In genomic region chr8:88675372-88676165, GRCm38 (mm10) we compare ENCODE assay signal across 27 mouse cellular contexts. TPM values are rescaled to one million over a fixed set of nuclear protein-coding genes. Genes with fewer than 3 reads are reported as not detected.
"Had no signal": no experiment of that assay in that cellular context is flagged by ENCODE, and none has a peak within 500 bp of the region (broad histone marks: within the 10 kb centered on the region; RNA-seq: fewer than 3 reads in every experiment).

No protein-coding gene starts in this region.

- H3K9me3 ChIP-seq: heart, embryonic 10.5 days; hindbrain, embryonic 13.5 days; hindbrain, embryonic 15.5 days; kidney, embryonic 15.5 days; limb, embryonic 10.5 days; limb, embryonic 12.5 days; liver, embryonic 13.5 days; liver, embryonic 15.5 days had no signal

- H3K36me3 ChIP-seq: heart, embryonic 10.5 days; heart, embryonic 12.5 days; hindbrain, embryonic 13.5 days; hindbrain, embryonic 15.5 days; kidney, embryonic 15.5 days; limb, embryonic 10.5 days; limb, embryonic 12.5 days; liver, embryonic 13.5 days; liver, embryonic 15.5 days had no signal

- H3K27ac ChIP-seq: gastrocnemius, adult 2 months; heart, embryonic 10.5 days; hindbrain, embryonic 13.5 days; hindbrain, embryonic 15.5 days; hindbrain, postnatal 0 days; kidney, embryonic 15.5 days; kidney, postnatal 0 days; limb, embryonic 10.5 days; limb, embryonic 12.5 days; liver, embryonic 13.5 days; liver, embryonic 15.5 days had no signal

- DNase-seq: gastrocnemius, adult 2 months; gastrocnemius, postnatal 10 days; gastrocnemius, postnatal 25 days; heart, adult 18-20 months; heart, postnatal 10 days; heart, postnatal 4 days; kidney, adult 11 months; kidney, adult 2 months; kidney, adult 9 months; kidney, postnatal 14 days; kidney, postnatal 36 days; layer of hippocampus, adult 9-11 months; layer of hippocampus, postnatal 36 days; liver; liver, embryonic 13.5 days had no signal

- H3K4me3 ChIP-seq: gastrocnemius, adult 2 months; heart, embryonic 10.5 days; heart, embryonic 12.5 days; hindbrain, embryonic 13.5 days; hindbrain, embryonic 15.5 days; kidney, embryonic 15.5 days; limb, embryonic 10.5 days; limb, embryonic 12.5 days; liver, embryonic 13.5 days; liver, embryonic 15.5 days had no signal

- H3K4me1 ChIP-seq: heart, embryonic 10.5 days; heart, embryonic 12.5 days; kidney, embryonic 15.5 days; limb, embryonic 12.5 days; liver, embryonic 13.5 days; liver, embryonic 15.5 days had no signal

- H3K27me3 ChIP-seq: hindbrain, embryonic 13.5 days; hindbrain, embryonic 15.5 days; kidney, embryonic 15.5 days; limb, embryonic 12.5 days; liver, embryonic 13.5 days; liver, embryonic 15.5 days had no signal

- ATAC-seq: hindbrain, postnatal 0 days; intestine, embryonic 16.5 days had no signal

RNA-seq across cellular contexts. Expression of gene Nod2, which starts 28.5 kb away (rescaled TPM):
- polyA plus RNA-seq: heart, embryonic 14.5 days; hindbrain, embryonic 15.5 days had no signal
